Mouse (Mus musculus) neural tube, embryonic 15.5 days (tissue): ENCODE data around the gene Gda. TPM values are rescaled to one million over a fixed set of nuclear protein-coding genes. Genes with fewer than 3 reads are reported as not detected.

ENCODE experiments used
- ATAC-seq: fragments of 200-750 bp; cut with Nextera tagmentation; 2 replicates; pipeline ENCODE4 v1.8.0; 2017; ENCODE audit warnings: mild to moderate bottlenecking, moderate TSS enrichment, moderate library complexity; ENCODE audit not compliant: low FRiP score
- H3K27ac ChIP-seq: fragments of 300-500 bp; sonication (generic); replicated peaks from 2 replicates; pipeline ENCODE4 v1.5.1; 2015; ENCODE audit warnings: mild to moderate bottlenecking, inconsistent platforms
- H3K27me3 ChIP-seq: fragments of 300-500 bp; sonication (generic); replicated peaks from 2 replicates; pipeline ENCODE4 v1.6.1; 2015; ENCODE audit warnings: inconsistent platforms
- H3K36me3 ChIP-seq: fragments of 300-500 bp; sonication (generic); 2 replicates; pipeline ENCODE4 v1.6.1; 2015; ENCODE audit warnings: inconsistent platforms
- H3K4me1 ChIP-seq: fragments of 300-500 bp; sonication (generic); 2 replicates; pipeline ENCODE4 v1.6.1; 2015; ENCODE audit warnings: inconsistent platforms
- H3K4me2 ChIP-seq: fragments of 300-500 bp; sonication (generic); 2 replicates; pipeline ENCODE4 v1.6.1; 2015; ENCODE audit warnings: inconsistent platforms, mild to moderate bottlenecking, moderate library complexity
- H3K4me3 ChIP-seq: fragments of 300-500 bp; sonication (generic); replicated peaks from 2 replicates; pipeline ENCODE4 v1.5.1; 2015; ENCODE audit warnings: mild to moderate bottlenecking, inconsistent platforms
- H3K9ac ChIP-seq: fragments of 300-500 bp; sonication (generic); replicated peaks from 2 replicates; pipeline ENCODE4 v1.6.1; 2015; ENCODE audit warnings: mild to moderate bottlenecking, inconsistent platforms
- H3K9me3 ChIP-seq: fragments of 300-500 bp; sonication (generic); replicated peaks from 2 replicates; pipeline ENCODE4 v1.6.1; 2016; ENCODE audit warnings: inconsistent platforms
- WGBS: fragments of 180-500 bp; shearing (Covaris S2); methylation state at CpG from one replicate; pipeline ENCODE4 v1.1.7; 2015; ENCODE audit warnings: mixed read lengths; 5-methylcytosine and 5-hydroxymethylcytosine counted together
- polyA plus RNA-seq: library from polyadenylated mRNA; unstranded; fragments of >200 nt; fragmentation: Nextera tagmentation; extraction: Ambion mirVana; gene quantifications from 2 replicates; pipeline ENCODE4 v1.2.1, GENCODE M21; 2015

Gda gene
- polyA plus RNA-seq, 1 experiment from 2014 or later: 0.51 TPM

DNA sequence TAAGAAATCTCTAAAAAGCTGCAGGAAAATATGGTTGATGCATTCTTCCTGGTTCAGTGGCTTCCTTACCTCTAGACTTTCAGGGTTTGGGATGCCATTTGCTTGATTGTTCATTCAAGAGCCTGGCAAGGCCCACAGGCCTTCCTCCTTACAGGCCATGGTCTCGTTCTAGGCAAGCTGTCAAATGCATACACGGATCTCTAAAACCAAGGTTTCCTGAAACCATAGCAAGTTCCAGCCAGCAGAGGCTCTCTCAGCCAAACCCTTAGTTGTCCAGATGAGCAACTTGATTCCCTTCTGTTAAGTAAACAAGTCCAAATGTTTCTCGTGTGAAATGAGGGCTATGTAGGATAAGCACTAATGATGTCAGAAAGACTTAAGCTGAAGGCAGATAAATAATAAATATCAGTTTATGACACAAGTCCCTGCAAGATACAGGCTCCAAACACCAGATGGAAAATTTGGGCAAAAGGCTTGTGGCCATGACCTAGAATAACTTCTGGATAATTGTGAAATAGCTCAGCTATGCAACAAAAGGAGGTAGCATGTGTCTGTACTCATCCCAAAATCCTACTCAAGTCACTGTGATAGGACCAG is 34.0 kb downstream of the Gda start:
- WGBS: 86% methylated on average over 3 of the region's 3 CpGs
- no peak overlapping the region for H3K9ac ChIP-seq
- no peaks in the 10 kb centered on the region for H3K9me3 ChIP-seq
- H3K27ac ChIP-seq: no peak overlapping the region
- ATAC-seq: no peak
- no peaks in the 10 kb centered on the region for H3K36me3 ChIP-seq
- H3K4me2 ChIP-seq: no peak overlapping the region
- no peak overlapping the region for H3K4me3 ChIP-seq
- no peaks in the 10 kb centered on the region for H3K4me1 ChIP-seq
- H3K27me3 ChIP-seq: no peaks in the 10 kb centered on the region

DNA sequence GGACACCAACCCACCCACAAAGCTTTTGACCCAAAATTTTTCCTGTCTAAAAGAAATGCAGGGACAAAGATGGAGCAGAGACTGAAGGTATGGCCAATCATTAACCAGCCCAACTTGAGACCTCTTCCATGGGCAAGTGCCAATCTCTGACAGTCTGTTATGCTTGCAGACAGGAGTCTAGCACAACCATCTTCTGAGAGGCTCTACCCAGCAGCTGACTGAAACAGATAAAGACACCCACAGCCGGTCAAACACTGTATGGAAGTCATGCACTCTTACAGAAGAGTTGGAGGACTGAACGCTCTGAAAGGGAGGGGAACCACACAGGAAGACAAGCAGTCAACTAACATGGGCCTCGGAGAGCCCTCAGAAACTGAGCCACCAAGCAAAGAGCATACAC is 36.7 kb downstream of the Gda start:
- Histone ChIP-seq H3K36me3 (no peaks in the 10 kb centered on the region), H3K4me3 (no peak overlapping the region), H3K4me1 (no peaks in the 10 kb centered on the region), H3K4me2 (no peak overlapping the region), H3K27me3 (no peaks in the 10 kb centered on the region), H3K9me3 (no peaks in the 10 kb centered on the region), H3K9ac (no peak overlapping the region), H3K27ac (no peak overlapping the region)
- WGBS: 93% methylated on average over 3 of the region's 3 CpGs
- ATAC-seq: no peak

DNA sequence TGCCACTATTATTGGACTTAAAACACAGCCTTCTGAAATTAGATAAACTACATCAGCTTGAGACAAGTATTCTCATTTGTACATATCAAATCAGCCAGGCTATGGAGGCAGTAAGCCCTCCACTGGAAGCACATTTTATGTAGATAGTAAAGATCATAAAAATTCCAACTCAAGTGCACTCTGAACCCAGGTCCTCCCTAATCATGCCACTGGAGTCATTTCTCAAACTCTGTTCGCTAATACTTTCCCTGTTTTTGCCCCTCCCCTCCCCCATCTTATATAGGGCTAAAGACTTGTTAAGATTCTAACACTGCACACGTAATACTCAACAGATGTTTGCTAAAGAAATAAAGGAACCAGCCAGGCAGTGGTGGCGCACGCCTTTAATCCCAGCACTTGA is 39.9 kb downstream of the Gda start:
- no peaks in the 10 kb centered on the region for H3K27me3 ChIP-seq
- H3K36me3 ChIP-seq: no peaks in the 10 kb centered on the region
- no peak overlapping the region for H3K4me3 ChIP-seq
- H3K4me2 ChIP-seq: no peak overlapping the region
- no peak for ATAC-seq
- no peaks in the 10 kb centered on the region for H3K9me3 ChIP-seq
- 87% methylated on average over 4 of the region's 4 CpGs for WGBS
- no peaks in the 10 kb centered on the region for H3K4me1 ChIP-seq
- no peak overlapping the region for H3K27ac ChIP-seq
- no peak overlapping the region for H3K9ac ChIP-seq

DNA sequence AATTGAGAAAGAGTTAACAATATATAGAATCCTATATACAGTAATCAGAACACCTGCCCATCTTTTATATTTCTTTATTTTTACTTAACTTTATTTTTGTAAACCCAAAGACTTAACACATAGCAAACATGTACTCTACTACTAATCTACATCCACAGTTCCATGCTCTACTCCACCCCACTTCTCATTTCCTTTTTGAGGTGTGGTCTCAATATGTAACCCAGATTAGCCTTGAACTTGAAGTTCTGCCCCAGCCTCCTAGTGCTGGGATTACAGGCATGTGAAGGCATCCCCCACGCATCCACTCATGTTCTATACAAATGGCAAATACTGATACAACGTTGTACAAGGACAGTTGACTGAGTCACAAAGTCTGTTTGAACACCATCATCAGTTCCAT is 40.4 kb downstream of the Gda start:
- no peaks in the 10 kb centered on the region for H3K27me3 ChIP-seq
- H3K4me1 ChIP-seq: no peaks in the 10 kb centered on the region
- H3K9ac ChIP-seq: no peak overlapping the region
- H3K4me3 ChIP-seq: no peak overlapping the region
- no peak overlapping the region for H3K4me2 ChIP-seq
- 90% methylated on average over 2 of the region's 2 CpGs for WGBS
- H3K27ac ChIP-seq: no peak overlapping the region
- no peaks in the 10 kb centered on the region for H3K36me3 ChIP-seq
- H3K9me3 ChIP-seq: no peaks in the 10 kb centered on the region
- ATAC-seq: no peak

DNA sequence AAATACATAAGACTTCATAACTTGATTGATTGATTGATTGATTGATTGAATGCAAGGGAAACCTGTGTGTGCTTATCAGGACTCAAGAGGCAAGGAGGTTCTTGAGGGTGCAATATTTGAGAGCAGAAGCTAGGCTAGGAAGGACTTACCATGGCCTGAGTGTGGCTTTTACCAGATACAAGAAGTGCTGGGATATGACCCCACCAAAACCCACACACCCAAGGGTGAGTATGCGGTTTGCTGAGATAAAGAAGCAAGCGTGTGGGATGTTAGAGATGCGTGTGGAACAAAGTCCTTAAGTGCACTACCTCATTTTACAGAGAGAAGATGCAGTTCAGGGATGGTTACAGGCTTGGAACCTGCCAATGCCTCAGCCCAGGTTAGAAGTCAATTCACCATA is 41.0 kb downstream of the Gda start:
- Histone ChIP-seq H3K4me3 (no peak overlapping the region), H3K9me3 (no peaks in the 10 kb centered on the region), H3K27me3 (no peaks in the 10 kb centered on the region), H3K9ac (no peak overlapping the region), H3K4me1 (no peaks in the 10 kb centered on the region), H3K27ac (no peak overlapping the region), H3K4me2 (no peak overlapping the region), H3K36me3 (no peaks in the 10 kb centered on the region)
- WGBS: 96% methylated on average over 3 of the region's 3 CpGs
- no peak for ATAC-seq

DNA sequence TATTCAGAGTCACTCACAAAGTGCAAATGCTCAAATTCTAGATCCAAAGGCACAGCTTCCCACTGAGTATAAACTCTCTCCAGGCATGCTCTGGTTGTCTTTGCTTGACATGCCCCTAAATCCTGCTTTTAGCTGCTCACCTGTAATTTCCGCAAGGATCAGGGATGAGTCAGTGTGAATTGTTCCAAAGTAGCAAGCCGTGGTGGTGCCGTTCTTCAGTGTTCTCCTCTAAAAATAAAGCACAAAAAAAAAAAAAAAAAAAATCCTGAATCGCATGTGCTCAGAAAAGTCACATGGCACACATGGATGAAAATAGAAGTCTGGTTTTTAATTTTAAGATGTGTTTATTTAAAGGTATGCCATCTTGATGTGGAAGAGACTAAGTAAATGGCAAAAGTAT is 47.9 kb downstream of the Gda start:
- no peak overlapping the region for H3K27ac ChIP-seq
- H3K4me2 ChIP-seq: no peak overlapping the region
- H3K36me3 ChIP-seq: no peaks in the 10 kb centered on the region
- H3K4me1 ChIP-seq: no peaks in the 10 kb centered on the region
- no peaks in the 10 kb centered on the region for H3K9me3 ChIP-seq
- no peak overlapping the region for H3K9ac ChIP-seq
- H3K27me3 ChIP-seq: no peaks in the 10 kb centered on the region
- H3K4me3 ChIP-seq: no peak overlapping the region
- 94% methylated on average over 4 of the region's 4 CpGs for WGBS
- ATAC-seq: no peak

DNA sequence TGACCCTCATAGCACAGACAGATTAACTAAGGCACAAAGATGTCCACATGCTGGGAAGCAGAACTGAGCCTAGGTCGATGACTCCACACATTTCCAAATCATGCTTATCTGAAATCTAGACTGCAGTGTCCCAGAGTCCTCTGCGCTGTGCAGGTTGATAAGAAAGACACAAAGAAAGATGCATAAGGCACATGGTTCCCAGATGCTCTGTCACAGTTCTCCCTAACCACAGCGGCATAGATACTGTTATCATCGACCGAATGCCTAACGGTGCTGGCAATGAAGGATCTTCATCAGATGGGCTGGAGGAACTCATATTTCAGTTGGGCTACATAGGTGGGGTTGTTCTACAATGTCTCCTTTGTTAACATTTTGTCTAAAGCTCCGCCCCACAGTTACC is 49.5 kb downstream of the Gda start:
- 89% methylated on average over 7 of the region's 7 CpGs for WGBS
- H3K4me2 ChIP-seq: no peak overlapping the region
- ATAC-seq: no peak
- H3K27me3 ChIP-seq: no peaks in the 10 kb centered on the region
- no peaks in the 10 kb centered on the region for H3K4me1 ChIP-seq
- no peak overlapping the region for H3K9ac ChIP-seq
- no peak overlapping the region for H3K27ac ChIP-seq
- H3K9me3 ChIP-seq: no peaks in the 10 kb centered on the region
- no peaks in the 10 kb centered on the region for H3K36me3 ChIP-seq
- H3K4me3 ChIP-seq: no peak overlapping the region

DNA sequence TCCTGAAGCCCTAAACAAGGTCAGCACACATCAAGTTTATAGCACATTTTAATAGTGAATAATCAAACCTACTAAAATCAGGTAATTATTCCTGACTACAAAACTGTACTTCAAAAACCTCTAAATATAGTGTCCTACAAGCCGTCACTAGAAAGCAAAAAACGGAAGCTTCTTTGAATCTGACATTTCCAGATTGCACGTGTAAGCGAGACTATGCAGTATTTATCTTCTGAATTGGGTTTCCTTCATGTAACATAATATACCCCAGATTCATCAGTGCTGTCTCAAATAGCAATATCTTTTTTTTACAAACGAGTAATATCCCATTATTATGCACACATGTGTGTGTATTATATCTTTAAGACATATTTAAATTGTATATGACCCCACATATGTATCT is 54.8 kb downstream of the Gda start:
- Histone ChIP-seq H3K4me1 (no peaks in the 10 kb centered on the region), H3K9ac (no peak overlapping the region), H3K27ac (no peak overlapping the region), H3K4me3 (no peak overlapping the region), H3K36me3 (no peaks in the 10 kb centered on the region), H3K27me3 (no peaks in the 10 kb centered on the region), H3K4me2 (no peak overlapping the region), H3K9me3 (no peaks in the 10 kb centered on the region)
- WGBS: 89% methylated on average over 5 of the region's 5 CpGs
- ATAC-seq: no peak

DNA sequence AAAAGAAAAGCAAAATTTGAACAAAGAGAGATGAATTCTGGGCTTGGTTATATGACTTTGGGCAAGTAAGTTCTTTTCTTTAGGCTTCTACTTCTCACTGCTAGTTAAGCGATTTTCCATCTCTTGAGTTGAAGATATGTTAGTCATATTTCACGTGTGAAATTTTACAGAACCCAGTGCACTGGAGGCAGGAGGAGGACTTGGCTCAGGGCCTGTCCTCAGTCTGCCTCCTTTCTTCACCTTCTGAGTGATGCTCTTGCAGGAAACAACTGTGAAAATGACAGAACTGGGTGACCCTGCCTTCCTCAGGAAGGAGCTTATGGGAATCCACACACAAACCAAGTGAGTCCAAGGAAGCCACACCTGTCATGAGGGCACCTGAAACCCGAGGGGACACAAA is 57.9 kb downstream of the Gda start:
- Histone ChIP-seq H3K4me1 (no peaks in the 10 kb centered on the region), H3K27ac (no peak overlapping the region), H3K4me2 (no peak overlapping the region), H3K4me3 (no peak overlapping the region), H3K36me3 (no peaks in the 10 kb centered on the region), H3K9me3 (no peaks in the 10 kb centered on the region), H3K27me3 (no peaks in the 10 kb centered on the region), H3K9ac (no peak overlapping the region)
- no peak for ATAC-seq
- WGBS: 73% methylated on average over 3 of the region's 3 CpGs

DNA sequence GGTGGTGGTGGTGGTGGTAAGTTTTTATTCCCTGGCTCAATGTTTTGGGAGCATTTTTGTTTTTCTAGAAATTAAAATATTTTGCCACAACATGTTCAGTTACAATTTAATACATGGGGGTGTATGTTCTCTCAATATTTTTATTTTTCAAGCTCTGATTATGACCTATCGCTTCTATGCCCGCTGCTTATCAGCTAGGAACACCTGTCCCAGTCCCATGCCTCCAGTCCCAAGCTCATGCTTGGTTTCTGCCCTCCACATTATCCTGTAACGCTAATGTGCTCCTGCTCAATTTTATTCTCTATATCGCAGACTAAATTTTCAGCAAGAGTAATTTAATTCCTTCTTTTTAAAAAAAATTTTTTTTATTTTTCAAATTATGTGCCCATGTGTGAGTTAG is 64.1 kb downstream of the Gda start:
- no peak for ATAC-seq
- Histone ChIP-seq H3K9ac (no peak overlapping the region), H3K36me3 (no peaks in the 10 kb centered on the region), H3K4me3 (no peak overlapping the region), H3K27me3 (no peaks in the 10 kb centered on the region), H3K4me1 (no peaks in the 10 kb centered on the region), H3K4me2 (no peak overlapping the region), H3K9me3 (no peaks in the 10 kb centered on the region), H3K27ac (no peak overlapping the region)
- WGBS: 94% methylated on average over 4 of the region's 4 CpGs

DNA sequence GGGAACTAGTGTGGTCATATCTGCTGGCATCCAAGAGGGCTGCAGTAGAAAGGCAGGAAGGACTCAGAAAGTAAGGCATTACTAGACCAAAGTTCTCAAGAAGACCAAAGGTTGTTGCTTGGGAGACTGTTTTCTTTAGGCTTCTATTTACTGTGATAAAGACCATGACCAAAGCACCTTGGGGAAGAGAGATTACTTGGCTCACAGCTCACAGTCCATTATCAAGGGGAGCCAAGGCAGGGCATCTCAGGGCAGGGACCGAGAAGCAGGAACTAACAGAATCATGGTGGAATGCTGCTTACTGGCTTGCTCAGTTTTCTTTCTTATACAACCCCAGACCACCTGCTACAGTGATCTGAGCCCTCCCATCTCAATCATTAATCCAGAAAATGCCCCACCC is 65.9 kb downstream of the Gda start:
- Histone ChIP-seq H3K4me1 (no peaks in the 10 kb centered on the region), H3K27me3 (no peaks in the 10 kb centered on the region), H3K36me3 (no peaks in the 10 kb centered on the region), H3K4me2 (no peak overlapping the region), H3K9me3 (no peaks in the 10 kb centered on the region), H3K27ac (no peak overlapping the region), H3K9ac (no peak overlapping the region), H3K4me3 (no peak overlapping the region)
- WGBS: 90% methylated on average over 1 of the region's 1 CpGs
- ATAC-seq: no peak

DNA sequence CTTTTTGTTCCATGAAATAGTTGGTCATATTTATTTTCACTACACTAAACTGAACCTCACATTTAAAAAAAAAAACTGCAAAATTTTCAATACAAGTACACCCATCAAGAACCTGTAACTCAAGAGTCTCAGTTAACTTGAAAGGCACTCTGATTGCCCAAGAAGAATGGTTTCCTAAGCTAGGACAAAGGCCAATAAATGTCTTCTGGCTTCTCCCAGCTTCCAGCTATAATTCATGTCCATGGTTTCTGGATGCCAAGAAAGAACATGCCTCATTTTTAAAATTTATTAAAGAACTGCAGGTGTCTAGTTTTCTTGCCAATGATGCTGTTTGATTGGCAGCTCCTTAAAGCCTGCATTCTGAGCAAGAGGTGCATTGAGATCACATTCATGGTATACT is 75.3 kb downstream of the Gda start:
- no peak overlapping the region for H3K4me3 ChIP-seq
- H3K9me3 ChIP-seq: no peaks in the 10 kb centered on the region
- H3K9ac ChIP-seq: no peak overlapping the region
- ATAC-seq: no peak
- no peak overlapping the region for H3K4me2 ChIP-seq
- no peaks in the 10 kb centered on the region for H3K27me3 ChIP-seq
- no peaks in the 10 kb centered on the region for H3K4me1 ChIP-seq
- H3K27ac ChIP-seq: no peak overlapping the region
- no peaks in the 10 kb centered on the region for H3K36me3 ChIP-seq

DNA sequence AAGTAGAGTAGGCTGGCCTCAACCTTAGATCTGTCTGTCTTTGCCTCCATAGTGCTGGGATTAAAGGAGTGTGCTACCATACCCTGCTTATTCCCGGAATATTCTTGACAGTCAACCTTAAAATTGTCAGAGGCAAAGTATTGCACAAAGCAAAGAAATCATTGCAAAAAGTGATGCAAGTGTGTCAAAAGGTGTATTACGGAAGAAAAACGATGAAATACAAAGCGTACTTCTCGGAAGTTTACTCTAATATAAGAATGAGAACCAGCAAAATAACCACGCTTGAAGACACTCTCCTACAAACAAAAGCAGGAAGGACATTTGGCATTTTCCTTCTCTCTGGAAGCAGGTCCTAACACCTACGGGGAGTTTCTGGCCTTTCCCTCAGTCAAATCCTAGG is 76.9 kb downstream of the Gda start:
- H3K4me1 ChIP-seq: no peaks in the 10 kb centered on the region
- H3K9ac ChIP-seq: no peak overlapping the region
- no peak for ATAC-seq
- no peak overlapping the region for H3K27ac ChIP-seq
- no peaks in the 10 kb centered on the region for H3K27me3 ChIP-seq
- no peak overlapping the region for H3K4me2 ChIP-seq
- H3K4me3 ChIP-seq: no peak overlapping the region
- no peaks in the 10 kb centered on the region for H3K9me3 ChIP-seq
- WGBS: 95% methylated on average over 7 of the region's 7 CpGs
- H3K36me3 ChIP-seq: no peaks in the 10 kb centered on the region
